Mouse (Mus musculus): ENCODE results near the gene Bmpr2. TPM values are rescaled to one million over a fixed set of nuclear protein-coding genes. Genes with fewer than 3 reads are reported as not detected.

The Bmpr2 gene
- total and polyA plus RNA-seq, 3 experiments, result 3.4 to 103 (median 59.9) TPM

- Histone ChIP-seq H3K9me3 (replicated peaks) (no peaks in the 10 kb centered on the region), H3K4me3 (ENCODE audit: low read depth, low read length) (no peak overlapping the region), H3K4me1 (ENCODE audit: insufficient read depth, low read depth, low read length) (peaks cover 19% of the 10 kb centered on the region), H3K36me3 (replicated peaks) (no peaks in the 10 kb centered on the region), H3K27me3 (ENCODE audit: insufficient read depth, low read length) (no peaks in the 10 kb centered on the region)
- peak; percentile 57; the same call in 1 of the 2 replicates for ATAC-seq (ENCODE audit: extremely low read depth, insufficient number of reproducible peaks, low FRiP score, poor library complexity, severe bottlenecking)
- TF ChIP-seq CTCF (IDR thresholded peaks at IDR 0.05; ENCODE audit: low read depth, low read length) (no peak), GATA2 (IDR thresholded peaks at IDR 0.05; ENCODE audit: borderline replicate concordance, low read depth, low read length) (no peak), GATA1 (IDR thresholded peaks at IDR 0.05; ENCODE audit: borderline replicate concordance, low read length) (no peak), TAL1 (conservative IDR thresholded peaks at IDR 0.05; ENCODE audit: low read depth, low read length) (no peak), POLR2AphosphoS5 (IDR thresholded peaks at IDR 0.05; ENCODE audit: insufficient replicate concordance, low read depth, low read length) (no peak)
- no peak for DNase-seq (ENCODE audit: low spot score)
These were observed 41.2 kb downstream of the Bmpr2 start for GRCm38 (mm10) chr1:59804363-59804762.

- Histone ChIP-seq H3K36me3 (replicated peaks) (no peaks in the 10 kb centered on the region), H3K4me3 (ENCODE audit: low read depth, low read length) (no peak overlapping the region; the same call in 1 of the 2 replicates), H3K27me3 (ENCODE audit: insufficient read depth, low read length) (no peaks in the 10 kb centered on the region), H3K4me1 (ENCODE audit: insufficient read depth, low read depth, low read length) (peaks cover 24% of the 10 kb centered on the region), H3K9me3 (replicated peaks) (no peaks in the 10 kb centered on the region)
- ATAC-seq (ENCODE audit: extremely low read depth, insufficient number of reproducible peaks, low FRiP score, poor library complexity, severe bottlenecking) (peak; percentile 63), DNase-seq (ENCODE audit: low spot score) (no peak)
- TF ChIP-seq POLR2AphosphoS5 (IDR thresholded peaks at IDR 0.05; ENCODE audit: insufficient replicate concordance, low read depth, low read length) (no peak), GATA2 (IDR thresholded peaks at IDR 0.05; ENCODE audit: borderline replicate concordance, low read depth, low read length) (no peak), GATA1 (IDR thresholded peaks at IDR 0.05; ENCODE audit: borderline replicate concordance, low read length) (no peak), CTCF (IDR thresholded peaks at IDR 0.05; ENCODE audit: low read depth, low read length) (no peak), TAL1 (conservative IDR thresholded peaks at IDR 0.05; ENCODE audit: low read depth, low read length) (peak; percentile 19; the same call in 1 of the 2 replicates)
These were observed 46.7 kb downstream of the Bmpr2 start for GRCm38 (mm10) chr1:59809921-59810320.

GRCm38 (mm10) chr1:59812782-59813181 lies 49.6 kb downstream of the Bmpr2 start:
- peaks cover 22% of the 10 kb centered on the region for H3K36me3 ChIP-seq (replicated peaks)
- peaks cover 21% of the 10 kb centered on the region for H3K4me1 ChIP-seq (ENCODE audit: insufficient read depth, low read depth, low read length)
- ATAC-seq (ENCODE audit: extremely low read depth, insufficient number of reproducible peaks, low FRiP score, poor library complexity, severe bottlenecking) (no peak), DNase-seq (ENCODE audit: low spot score) (no peak)
- no peaks in the 10 kb centered on the region for H3K27me3 ChIP-seq (ENCODE audit: insufficient read depth, low read length)
- TF ChIP-seq CTCF (IDR thresholded peaks at IDR 0.05; ENCODE audit: low read depth, low read length), result no peak
- TF ChIP-seq POLR2AphosphoS5 (IDR thresholded peaks at IDR 0.05; ENCODE audit: insufficient replicate concordance, low read depth, low read length), result no peak
- no peak for TF ChIP-seq TAL1 (conservative IDR thresholded peaks at IDR 0.05; ENCODE audit: low read depth, low read length)
- no peak for TF ChIP-seq GATA1 (IDR thresholded peaks at IDR 0.05; ENCODE audit: borderline replicate concordance, low read length)
- TF ChIP-seq GATA2 (IDR thresholded peaks at IDR 0.05; ENCODE audit: borderline replicate concordance, low read depth, low read length), result no peak
- no peaks in the 10 kb centered on the region for H3K9me3 ChIP-seq (replicated peaks)
- H3K4me3 ChIP-seq (ENCODE audit: low read depth, low read length), result no peak overlapping the region

GRCm38 (mm10) chr1:59825421-59825820 lies 62.2 kb downstream of the Bmpr2 start:
- no peaks in the 10 kb centered on the region for H3K27me3 ChIP-seq (ENCODE audit: insufficient read depth, low read length)
- no peak overlapping the region for H3K4me3 ChIP-seq (ENCODE audit: low read depth, low read length)
- H3K36me3 ChIP-seq (replicated peaks), result peaks cover 10% of the 10 kb centered on the region
- ATAC-seq (ENCODE audit: extremely low read depth, insufficient number of reproducible peaks, low FRiP score, poor library complexity, severe bottlenecking) (no peak), DNase-seq (ENCODE audit: low spot score) (no peak)
- H3K4me1 ChIP-seq (ENCODE audit: insufficient read depth, low read depth, low read length), result peaks cover 20% of the 10 kb centered on the region
- H3K9me3 ChIP-seq (replicated peaks), result no peaks in the 10 kb centered on the region
- no peak for TF ChIP-seq TAL1 (conservative IDR thresholded peaks at IDR 0.05; ENCODE audit: low read depth, low read length)
- TF ChIP-seq POLR2AphosphoS5 (IDR thresholded peaks at IDR 0.05; ENCODE audit: insufficient replicate concordance, low read depth, low read length), result no peak

- Histone ChIP-seq H3K4me1 (ENCODE audit: insufficient read depth, low read depth, low read length) (peaks cover 26% of the 10 kb centered on the region), H3K4me3 (ENCODE audit: low read depth, low read length) (no peak overlapping the region), H3K27me3 (ENCODE audit: insufficient read depth, low read length) (no peaks in the 10 kb centered on the region), H3K9me3 (replicated peaks) (no peaks in the 10 kb centered on the region), H3K36me3 (replicated peaks) (peaks cover 10% of the 10 kb centered on the region)
- ATAC-seq (ENCODE audit: extremely low read depth, insufficient number of reproducible peaks, low FRiP score, poor library complexity, severe bottlenecking) (no peak), DNase-seq (ENCODE audit: low spot score) (no peak)
- no peak for TF ChIP-seq CTCF (IDR thresholded peaks at IDR 0.05; ENCODE audit: low read depth, low read length)
- TF ChIP-seq GATA1 (IDR thresholded peaks at IDR 0.05; ENCODE audit: borderline replicate concordance, low read length), result no peak
- no peak for TF ChIP-seq POLR2AphosphoS5 (IDR thresholded peaks at IDR 0.05; ENCODE audit: insufficient replicate concordance, low read depth, low read length)
- TF ChIP-seq TAL1 (conservative IDR thresholded peaks at IDR 0.05; ENCODE audit: low read depth, low read length), result no peak
- no peak for TF ChIP-seq GATA2 (IDR thresholded peaks at IDR 0.05; ENCODE audit: borderline replicate concordance, low read depth, low read length)
These were observed 63.4 kb downstream of the Bmpr2 start for GRCm38 (mm10) chr1:59826583-59826982.

- DNase-seq (ENCODE audit: low spot score), result no peak
These were observed 66.2 kb downstream of the Bmpr2 start for GRCm38 (mm10) chr1:59829410-59829809.

GRCm38 (mm10) chr1:59830194-59830593 lies 67.0 kb downstream of the Bmpr2 start:
- TF ChIP-seq GATA2 (IDR thresholded peaks at IDR 0.05; ENCODE audit: borderline replicate concordance, low read depth, low read length) (no peak), POLR2AphosphoS5 (IDR thresholded peaks at IDR 0.05; ENCODE audit: insufficient replicate concordance, low read depth, low read length) (no peak), CTCF (IDR thresholded peaks at IDR 0.05; ENCODE audit: low read depth, low read length) (no peak), GATA1 (IDR thresholded peaks at IDR 0.05; ENCODE audit: borderline replicate concordance, low read length) (no peak), TAL1 (conservative IDR thresholded peaks at IDR 0.05; ENCODE audit: low read depth, low read length) (peak; percentile 85)
- Histone ChIP-seq H3K4me3 (ENCODE audit: low read depth, low read length) (no peak overlapping the region; the same call in 1 of the 2 replicates), H3K9me3 (replicated peaks) (no peaks in the 10 kb centered on the region), H3K36me3 (replicated peaks) (peaks cover 8% of the 10 kb centered on the region), H3K4me1 (ENCODE audit: insufficient read depth, low read depth, low read length) (peaks cover 42% of the 10 kb centered on the region), H3K27me3 (ENCODE audit: insufficient read depth, low read length) (no peaks in the 10 kb centered on the region)
- peak; percentile 48 for DNase-seq (ENCODE audit: low spot score)
- peak; percentile 92 for ATAC-seq (ENCODE audit: extremely low read depth, insufficient number of reproducible peaks, low FRiP score, poor library complexity, severe bottlenecking)

More at GRCm38 (mm10) chr1:59829410-59829809, 66.2 kb downstream of the Bmpr2 start:
- peaks cover 37% of the 10 kb centered on the region for H3K4me1 ChIP-seq (ENCODE audit: insufficient read depth, low read depth, low read length)
- TF ChIP-seq GATA2 (IDR thresholded peaks at IDR 0.05; ENCODE audit: borderline replicate concordance, low read depth, low read length), result no peak
- TF ChIP-seq TAL1 (conservative IDR thresholded peaks at IDR 0.05; ENCODE audit: low read depth, low read length), result peak; percentile 68
- H3K4me3 ChIP-seq (ENCODE audit: low read depth, low read length), result no peak overlapping the region
- no peak for ATAC-seq (ENCODE audit: extremely low read depth, insufficient number of reproducible peaks, low FRiP score, poor library complexity, severe bottlenecking)
- peaks cover 8% of the 10 kb centered on the region for H3K36me3 ChIP-seq (replicated peaks)
- H3K27me3 ChIP-seq (ENCODE audit: insufficient read depth, low read length), result no peaks in the 10 kb centered on the region
- H3K9me3 ChIP-seq (replicated peaks), result no peaks in the 10 kb centered on the region

All from G1E (cell line).